ENCODE assay signal across 8 mouse cellular contexts in genomic region chr14:55585566-55585960, GRCm38 (mm10). TPM values are rescaled to one million over a fixed set of nuclear protein-coding genes. Genes with fewer than 3 reads are reported as not detected.
A peak's percentile ranks its signal among the peaks of the same experiment; 100 is the strongest.
DNase-seq lines count a peak whose midpoint lies in the region; ATAC-seq and TF ChIP-seq lines count a peak whose summit lies in the region.

No protein-coding gene starts in this region.

- peaks cover 22% of the 10 kb centered on the region for H3K4me1 ChIP-seq in heart, embryonic 12.5 days (replicated peaks)
- H3K4me1 ChIP-seq in CH12.LX (ENCODE audit: control insufficient read depth in 1 of 2, insufficient read depth in 2 of 2): peaks cover 13 to 62% of the 10 kb centered on the region in 2 experiments
- peaks cover 40% of the 10 kb centered on the region for H3K4me1 ChIP-seq in liver, embryonic 11.5 days (replicated peaks; ENCODE audit: control insufficient read depth, insufficient read depth, low read length)

- no peak for TF ChIP-seq CTCF in CH12.LX (conservative IDR thresholded peaks at IDR 0.05 in 1 of 2, IDR thresholded peaks at IDR 0.05 in 1 of 2; ENCODE audit: low read depth in 2 of 2, low read length in 2 of 2)

- in situ Hi-C loops in CH12.LX (cut with MboI; ENCODE audit: low pct_ligation_motif_present, low pct_unique_long_range_greater_than_20kb, low sequenced_read_pairs): no loop called here

- no peak overlapping the region for H3K9ac ChIP-seq in heart, embryonic 12.5 days
- no peak overlapping the region for H3K9ac ChIP-seq in CH12.LX (ENCODE audit: insufficient read depth, low read depth)
- peak overlapping the region; percentile 56 for H3K9ac ChIP-seq in liver, embryonic 11.5 days (ENCODE audit: low read depth, low read length)

- ATAC-seq in heart, embryonic 12.5 days (ENCODE audit: insufficient number of reproducible peaks, low FRiP score): peak; percentile 44; the same call in 1 of the 2 replicates
- ATAC-seq in erythroid progenitor cell, adult 5-6 weeks (replicated peaks; ENCODE audit: low FRiP score, poor library complexity, severe bottlenecking): peak; percentile 50
- peak; percentile 63 for ATAC-seq in liver, embryonic 11.5 days (replicated peaks; ENCODE audit: low FRiP score)

- TF ChIP-seq POLR2A in CH12.LX (IDR thresholded peaks at IDR 0.05; ENCODE audit: low read depth, low read length): no peak

- dilution Hi-C loops in CH12.LX (cut with MboI; ENCODE audit: extremely low pct_ligation_motif_present, extremely low pct_unique_long_range_greater_than_20kb, low sequenced_read_pairs): no loop called here

- peak overlapping the region; percentile 7; the same call in 1 of the 2 replicates for H3K27ac ChIP-seq in heart, embryonic 12.5 days (ENCODE audit: poor library complexity, severe bottlenecking)
- peak overlapping the region; percentile 83 for H3K27ac ChIP-seq in CH12.LX (ENCODE audit: insufficient read depth, low read depth)
- H3K27ac ChIP-seq in liver, embryonic 11.5 days (ENCODE audit: low read depth, low read length): peak overlapping the region; percentile 98

- DNase-seq in heart, adult 11 months: no peak
- no peak for DNase-seq in CH12.LX (ENCODE audit: extremely low read depth)
- DNase-seq in liver, embryonic 11.5 days (ENCODE audit: low spot score): no peak
- DNase-seq in yolk sac, embryonic 10.5 days (ENCODE audit: low spot score): peak; percentile 79
- DNase-seq in layer of hippocampus, postnatal 36 days: no peak
- DNase-seq in cerebellum, postnatal 4 days (ENCODE audit: low spot score in 2 of 2): no peak

- peaks cover 23% of the 10 kb centered on the region for H3K79me2 ChIP-seq in CH12.LX (replicated peaks; ENCODE audit: control insufficient read depth, extremely low read depth, insufficient read depth, poor library complexity, severe bottlenecking)

- TF ChIP-seq EP300 in CH12.LX (IDR thresholded peaks at IDR 0.05; ENCODE audit: low read length): no peak

- no peak for TF ChIP-seq RAD21 in CH12.LX (IDR thresholded peaks at IDR 0.05; ENCODE audit: low read depth, low read length)

- no peaks in the 10 kb centered on the region for H3K27me3 ChIP-seq in heart, embryonic 12.5 days (replicated peaks)
- no peaks in the 10 kb centered on the region for H3K27me3 ChIP-seq in CH12.LX (replicated peaks)
- H3K27me3 ChIP-seq in liver, embryonic 11.5 days (replicated peaks; ENCODE audit: control insufficient read depth, insufficient read depth, low read length): no peaks in the 10 kb centered on the region

- 36% methylated on average over 6 of the region's 6 CpGs for WGBS in heart, embryonic 12.5 days
- 22% methylated on average over 6 of the region's 6 CpGs for WGBS in liver, embryonic 11.5 days

- H3K9me3 ChIP-seq in heart, embryonic 12.5 days (replicated peaks): no peaks in the 10 kb centered on the region
- no peaks in the 10 kb centered on the region for H3K9me3 ChIP-seq in CH12.LX (replicated peaks; ENCODE audit: low read length)
- no peaks in the 10 kb centered on the region for H3K9me3 ChIP-seq in liver, embryonic 11.5 days (ENCODE audit: control insufficient read depth, low read length)

- peak overlapping the region; percentile 96 for H3K4me2 ChIP-seq in heart, embryonic 12.5 days
- H3K4me2 ChIP-seq in CH12.LX (ENCODE audit: insufficient read depth, low read depth, poor library complexity, severe bottlenecking): peak overlapping the region; percentile 27; the same call in 1 of the 2 replicates
- peak overlapping the region; percentile 94 for H3K4me2 ChIP-seq in liver, embryonic 11.5 days

- 0 out of 2 replicates have a peak overlapping the region, but pooled peaks have one; percentile 72 for H3K4me3 ChIP-seq in heart, embryonic 12.5 days
- H3K4me3 ChIP-seq in CH12.LX (replicated peaks in 1 of 3; ENCODE audit: low read depth in 2 of 3, low read length in 2 of 3, poor library complexity in 1 of 3): peak overlapping the region in 1 of 3 experiments; percentile 12
- peak overlapping the region; percentile 28 for H3K4me3 ChIP-seq in liver, embryonic 11.5 days (ENCODE audit: low read depth, low read length)

- H3K36me3 ChIP-seq in heart, embryonic 12.5 days: peaks cover 33% of the 10 kb centered on the region
- H3K36me3 ChIP-seq in CH12.LX (replicated peaks in 1 of 2; ENCODE audit: control insufficient read depth in 1 of 2, insufficient read depth in 1 of 2, low read length in 1 of 2): peaks cover 29 to 58% of the 10 kb centered on the region in 2 experiments
- H3K36me3 ChIP-seq in liver, embryonic 11.5 days (ENCODE audit: control insufficient read depth, insufficient read depth, low read length): peaks cover 13% of the 10 kb centered on the region; the same call in 1 of the 2 replicates

TF ChIP-seq in CH12.LX, 34 proteins besides CTCF, POLR2A, EP300 and RAD21 (continues in another document):
- no peak for TF ChIP-seq SMC3 (IDR thresholded peaks at IDR 0.05; ENCODE audit: low read depth, low read length)
- TF ChIP-seq ELF1 (IDR thresholded peaks at IDR 0.05; ENCODE audit: low read depth, low read length): no peak
- no peak for TF ChIP-seq TBP (conservative IDR thresholded peaks at IDR 0.05; ENCODE audit: low read depth, low read length)
- no peak for TF ChIP-seq NRF1 (IDR thresholded peaks at IDR 0.05; ENCODE audit: low read depth, low read length)
- TF ChIP-seq ZNF384 (IDR thresholded peaks at IDR 0.05; ENCODE audit: low read depth, low read length): no peak
- TF ChIP-seq ZC3H11A (IDR thresholded peaks at IDR 0.05; ENCODE audit: low read depth, low read length): no peak
- TF ChIP-seq HCFC1 (IDR thresholded peaks at IDR 0.05; ENCODE audit: low read depth, low read length): no peak
- no peak for TF ChIP-seq MYC (IDR thresholded peaks at IDR 0.05; ENCODE audit: low read depth, low read length)
- TF ChIP-seq JUND (conservative IDR thresholded peaks at IDR 0.05; ENCODE audit: low read depth, low read length): no peak
- no peak for TF ChIP-seq E2F4 (IDR thresholded peaks at IDR 0.05; ENCODE audit: insufficient replicate concordance, low read depth, low read length)
- no peak for TF ChIP-seq ZKSCAN1 (IDR thresholded peaks at IDR 0.05; ENCODE audit: borderline replicate concordance, low read depth, low read length)
- TF ChIP-seq NELFE (IDR thresholded peaks at IDR 0.05; ENCODE audit: low read depth, low read length): no peak
- no peak for TF ChIP-seq RCOR1 (conservative IDR thresholded peaks at IDR 0.05; ENCODE audit: low read depth, low read length)
- TF ChIP-seq MAZ (IDR thresholded peaks at IDR 0.05; ENCODE audit: low read depth, low read length): no peak
- TF ChIP-seq SIN3A (IDR thresholded peaks at IDR 0.05; ENCODE audit: low read length): no peak

RNA-seq across cellular contexts. Expression of gene Emc9, which starts 0.5 kb away (rescaled TPM):
- polyA plus RNA-seq in heart, embryonic 12.5 days (2016; fragmentation: Nextera tagmentation; extraction: Ambion mirVana): 16.3 and 21.5 TPM in 2 replicates
- total RNA-seq in CH12.LX (2012; rRNA removed) (9.6 and 10.4 TPM in 2 replicates), CH12.LX (2014; rRNA removed) (1.6 and 1.7 TPM in 2 replicates)
- polyA plus RNA-seq in CH12.LX (2012; ENCODE audit: insufficient read length, low read depth): 3.7 and 4.2 TPM in 2 replicates
- total RNA-seq in erythroid progenitor cell, adult 5-6 weeks (2015; ENCODE audit: low replicate concordance): 11.7 and 19.8 TPM in 2 replicates
- total RNA-seq in erythroid progenitor cell, adult 5-6 weeks (2017; ENCODE audit: low replicate concordance): 3.3 and 14.8 TPM in 2 replicates
- 44.5 and 46.2 TPM in 2 replicates for polyA plus RNA-seq in liver, embryonic 11.5 days (2014; fragmentation: Nextera tagmentation; extraction: Ambion mirVana)
- 10 to 100 TPM; 46.1 to 50.7 TPM for total RNA-seq in layer of hippocampus, postnatal 36 days (2021)

RNA-seq across cellular contexts. Expression of gene Psme2, which starts 5.3 kb away (rescaled TPM):
- polyA plus RNA-seq in heart, embryonic 12.5 days (2016; fragmentation: Nextera tagmentation; extraction: Ambion mirVana): 200 and 213 TPM in 2 replicates
- total RNA-seq in CH12.LX (2012; rRNA removed) (634 and 684 TPM in 2 replicates), CH12.LX (2014; rRNA removed) (467 and 546 TPM in 2 replicates)
- polyA plus RNA-seq in CH12.LX (2012; ENCODE audit: insufficient read length, low read depth): 650 and 757 TPM in 2 replicates
- 112 and 141 TPM in 2 replicates for total RNA-seq in erythroid progenitor cell, adult 5-6 weeks (2015; ENCODE audit: low replicate concordance)
- 45.1 and 109 TPM in 2 replicates for total RNA-seq in erythroid progenitor cell, adult 5-6 weeks (2017; ENCODE audit: low replicate concordance)
- polyA plus RNA-seq in liver, embryonic 11.5 days (2014; fragmentation: Nextera tagmentation; extraction: Ambion mirVana): 256 and 277 TPM in 2 replicates
- 10 to 100 TPM; 43.2 to 44.6 TPM for total RNA-seq in layer of hippocampus, postnatal 36 days (2021)

RNA-seq across cellular contexts. Expression of gene Rnf31, which starts 5.9 kb away (rescaled TPM):
- 16.4 and 16.8 TPM in 2 replicates for polyA plus RNA-seq in heart, embryonic 12.5 days (2016; fragmentation: Nextera tagmentation; extraction: Ambion mirVana)
- 14.8 and 15.9 TPM in 2 replicates for total RNA-seq in CH12.LX (2012; rRNA removed)
- 3.2 and 3.8 TPM in 2 replicates for total RNA-seq in CH12.LX (2014; rRNA removed)
- 18.2 and 22.6 TPM in 2 replicates for polyA plus RNA-seq in CH12.LX (2012; ENCODE audit: insufficient read length, low read depth)
- 20.2 and 22.2 TPM in 2 replicates for total RNA-seq in erythroid progenitor cell, adult 5-6 weeks (2015; ENCODE audit: low replicate concordance)
- 31.8 and 34.7 TPM in 2 replicates for total RNA-seq in erythroid progenitor cell, adult 5-6 weeks (2017; ENCODE audit: low replicate concordance)
- 21.2 and 23.1 TPM in 2 replicates for polyA plus RNA-seq in liver, embryonic 11.5 days (2014; fragmentation: Nextera tagmentation; extraction: Ambion mirVana)
- total RNA-seq in layer of hippocampus, postnatal 36 days (2021): 10 to 100 TPM; 29.5 to 41.0 TPM

RNA-seq across cellular contexts. Expression of gene Psme1, which starts 7.6 kb away (rescaled TPM):
- polyA plus RNA-seq in heart, embryonic 12.5 days (2016; fragmentation: Nextera tagmentation; extraction: Ambion mirVana): 211 and 212 TPM in 2 replicates
- total RNA-seq in CH12.LX (2012; rRNA removed): 292 and 335 TPM in 2 replicates
- total RNA-seq in CH12.LX (2014; rRNA removed): 338 and 377 TPM in 2 replicates
- polyA plus RNA-seq in CH12.LX (2012; ENCODE audit: insufficient read length, low read depth): 638 and 740 TPM in 2 replicates
- total RNA-seq in erythroid progenitor cell, adult 5-6 weeks (2015; ENCODE audit: low replicate concordance): 287 and 391 TPM in 2 replicates
- 37.7 and 64.8 TPM in 2 replicates for total RNA-seq in erythroid progenitor cell, adult 5-6 weeks (2017; ENCODE audit: low replicate concordance)
- polyA plus RNA-seq in liver, embryonic 11.5 days (2014; fragmentation: Nextera tagmentation; extraction: Ambion mirVana): 172 and 177 TPM in 2 replicates
- total RNA-seq in layer of hippocampus, postnatal 36 days (2021): 10 to 100 TPM; 50.3 to 50.4 TPM

RNA-seq across cellular contexts. Expression of gene Fitm1, which starts 10.1 kb away (rescaled TPM):
- 114 and 118 TPM in 2 replicates for polyA plus RNA-seq in heart, embryonic 12.5 days (2016; fragmentation: Nextera tagmentation; extraction: Ambion mirVana)
- total RNA-seq in CH12.LX (2012; rRNA removed): not detected in 2 replicates
- not detected in 2 replicates for total RNA-seq in CH12.LX (2014; rRNA removed)
- not detected in 2 replicates for polyA plus RNA-seq in CH12.LX (2012; ENCODE audit: insufficient read length, low read depth)
- not detected in 2 replicates for total RNA-seq in erythroid progenitor cell, adult 5-6 weeks (2015; ENCODE audit: low replicate concordance)
- not detected in 2 replicates for total RNA-seq in erythroid progenitor cell, adult 5-6 weeks (2017; ENCODE audit: low replicate concordance)
- 2.2 and 2.6 TPM in 2 replicates for polyA plus RNA-seq in liver, embryonic 11.5 days (2014; fragmentation: Nextera tagmentation; extraction: Ambion mirVana)
- total RNA-seq in layer of hippocampus, postnatal 36 days (2021): not detected

Comparison
In these comparisons a context has a peak if more than half of its experiments do, and no peak if none do; other contexts are left out.
1. H3K27ac ChIP-seq: peak in every context shown above with its lines; median percentile 98 in liver, embryonic 11.5 days; 83 in CH12.LX; 7 in heart, embryonic 12.5 days.
2. H3K4me2 ChIP-seq: peak in every context shown above with its lines; median percentile 96 in heart, embryonic 12.5 days; 94 in liver, embryonic 11.5 days; 27 in CH12.LX.